Mouse (Mus musculus) heart, postnatal 0 days (tissue): ENCODE data around the gene H2-Eb1.

Source experiments
- CTCF ChIP-seq: IDR thresholded peaks from 2 replicates; pipeline ENCODE4 v1.5.1; 2016; ENCODE audit warnings: antibody characterized with exemption, control low read depth, low read depth
- EP300 ChIP-seq: IDR thresholded peaks from 2 replicates; pipeline ENCODE4 v1.6.1; 2016; ENCODE audit warnings: antibody characterized with exemption, low read depth

- no peak for TF ChIP-seq EP300
- no peak for TF ChIP-seq CTCF
These were observed 11.6 kb downstream of the H2-Eb1 start for GRCm38 (mm10) chr17:34317275-34317674.
